8 mouse cellular contexts compared by ENCODE assay signal in genomic region chr6:148104212-148104611, GRCm38 (mm10). TPM values are rescaled to one million over a fixed set of nuclear protein-coding genes. Genes with fewer than 3 reads are reported as not detected.
DNase-seq lines count a peak whose midpoint lies in the region; ATAC-seq lines count a peak whose summit lies in the region.

No protein-coding gene starts in this region.

- no peak overlapping the region for H3K27ac ChIP-seq in midbrain, embryonic 11.5 days (ENCODE audit: low read depth, low read length)
- no peak overlapping the region for H3K27ac ChIP-seq in midbrain, embryonic 16.5 days (ENCODE audit: low read length)

- no peak overlapping the region for H3K4me3 ChIP-seq in midbrain, embryonic 11.5 days (ENCODE audit: low read depth, low read length)
- no peak overlapping the region for H3K4me3 ChIP-seq in midbrain, embryonic 16.5 days (ENCODE audit: low read depth, low read length)

- intact Hi-C loops in gastrocnemius, postnatal 14 days (cut with DNase I; ENCODE audit: low total_unique reads), result no loop called here

- no peaks in the 10 kb centered on the region for H3K4me1 ChIP-seq in midbrain, embryonic 11.5 days (ENCODE audit: control insufficient read depth, insufficient read depth, low read length)
- no peaks in the 10 kb centered on the region for H3K4me1 ChIP-seq in midbrain, embryonic 16.5 days (ENCODE audit: control insufficient read depth, insufficient read depth, low read length)

- 35% methylated on average over 9 of the region's 9 CpGs for whole genome bisulfite sequencing in midbrain, embryonic 11.5 days
- WGBS in midbrain, embryonic 16.5 days, result 35% methylated on average over 9 of the region's 9 CpGs

- no peak for ATAC-seq in midbrain, embryonic 11.5 days (ENCODE audit: low FRiP score)
- no peak for ATAC-seq in midbrain, embryonic 16.5 days
- ATAC-seq in activated CD4-positive, CD25-positive, alpha-beta regulatory T cell, adult 4 months, result no peak

- no peak overlapping the region for H3K4me2 ChIP-seq in midbrain, embryonic 11.5 days
- no peak overlapping the region for H3K4me2 ChIP-seq in midbrain, embryonic 16.5 days (ENCODE audit: low read length)

- no peak overlapping the region for H3K9ac ChIP-seq in midbrain, embryonic 11.5 days (ENCODE audit: low read length)
- H3K9ac ChIP-seq in midbrain, embryonic 16.5 days (ENCODE audit: low read depth, low read length), result no peak overlapping the region

- H3K9me3 ChIP-seq in midbrain, embryonic 11.5 days (ENCODE audit: control insufficient read depth, low read length), result no peaks in the 10 kb centered on the region
- no peaks in the 10 kb centered on the region for H3K9me3 ChIP-seq in midbrain, embryonic 16.5 days (replicated peaks; ENCODE audit: control insufficient read depth, low read length, poor library complexity, severe bottlenecking)

- H3K36me3 ChIP-seq in midbrain, embryonic 11.5 days (ENCODE audit: control insufficient read depth, insufficient read depth, low read length), result no peaks in the 10 kb centered on the region
- H3K36me3 ChIP-seq in midbrain, embryonic 16.5 days (ENCODE audit: control insufficient read depth, insufficient read depth, low read length), result no peaks in the 10 kb centered on the region

- no peaks in the 10 kb centered on the region for H3K27me3 ChIP-seq in midbrain, embryonic 11.5 days (ENCODE audit: control insufficient read depth, insufficient read depth, low read length)
- no peaks in the 10 kb centered on the region for H3K27me3 ChIP-seq in midbrain, embryonic 16.5 days (ENCODE audit: control insufficient read depth, insufficient read depth, low read depth, low read length)

- peak; percentile 11 for DNase-seq in gastrocnemius, postnatal 14 days
- DNase-seq in gastrocnemius, adult 8-10 months (ENCODE audit: low spot score in 2 of 2), result no peak
- peak; percentile 87 for DNase-seq in midbrain, embryonic 11.5 days (ENCODE audit: low spot score, missing footprints)
- DNase-seq in adrenal gland, adult 18-20 months (ENCODE audit: low spot score in 2 of 2), result peak; percentile 37 to 38
- DNase-seq in kidney, postnatal 14 days, result peak; percentile 28
- DNase-seq in urinary bladder, postnatal 25 days (ENCODE audit: low spot score), result no peak

RNA-seq across cellular contexts. Expression of gene Far2, which starts 57.2 kb away (rescaled TPM):
- total RNA-seq in gastrocnemius, postnatal 14 days (2021), result under 1 TPM; 0.09 to 0.10 TPM
- not detected for total RNA-seq in gastrocnemius, adult 8-10 months (2022)
- 2.1 and 2.2 TPM in 2 replicates for polyA plus RNA-seq in midbrain, embryonic 11.5 days (2014; fragmentation: Nextera tagmentation; extraction: Ambion mirVana)
- 32.1 and 32.6 TPM in 2 replicates for polyA plus RNA-seq in midbrain, embryonic 16.5 days (2015; fragmentation: Nextera tagmentation; extraction: Ambion mirVana)
- 1 to 10 TPM; 1.3 to 2.1 TPM for total RNA-seq in adrenal gland, adult 18-20 months (2021)
- polyA plus RNA-seq in activated CD4-positive, CD25-positive, alpha-beta regulatory T cell, adult 4 months (2017; shearing (Covaris generic)), result 1 to 10 TPM; 2.7 to 3.0 TPM

Comparison
In these comparisons a context has a peak if more than half of its experiments do, and no peak if none do; other contexts are left out.
1. DNase-seq: peak in gastrocnemius, postnatal 14 days (single experiment), midbrain, embryonic 11.5 days (single experiment), adrenal gland, adult 18-20 months (2 of 2) and kidney, postnatal 14 days (single experiment); none in gastrocnemius, adult 8-10 months (0 of 2) and urinary bladder, postnatal 25 days (single experiment).